Mouse (Mus musculus) embryonic facial prominence, embryonic 15.5 days (tissue): ENCODE results near the gene Mxd4. TPM values are rescaled to one million over a fixed set of nuclear protein-coding genes. Genes with fewer than 3 reads are reported as not detected.

Experiments used
- ATAC-seq: fragments of 200-750 bp; cut with Nextera tagmentation; 2 replicates; pipeline ENCODE4 v1.8.0; 2017; ENCODE audit warnings: low read depth, moderate TSS enrichment; ENCODE audit not compliant: insufficient number of reproducible peaks, low FRiP score, low TSS enrichment
- H3K27ac ChIP-seq: fragments of 300-500 bp; sonication (generic); replicated peaks from 2 replicates; pipeline ENCODE4 v1.5.1; 2015; ENCODE audit warnings: mild to moderate bottlenecking, inconsistent platforms
- H3K27me3 ChIP-seq: fragments of 300-500 bp; sonication (generic); 2 replicates; pipeline ENCODE4 v1.6.1; 2015; ENCODE audit warnings: inconsistent platforms
- H3K36me3 ChIP-seq: fragments of 300-500 bp; sonication (generic); 2 replicates; pipeline ENCODE4 v1.6.1; 2015; ENCODE audit warnings: mild to moderate bottlenecking, inconsistent platforms
- H3K4me1 ChIP-seq: fragments of 300-500 bp; sonication (generic); 2 replicates; pipeline ENCODE4 v1.6.1; 2015; ENCODE audit warnings: inconsistent platforms
- H3K4me2 ChIP-seq: fragments of 300-500 bp; sonication (generic); replicated peaks from 2 replicates; pipeline ENCODE4 v1.6.1; 2015; ENCODE audit warnings: mild to moderate bottlenecking, inconsistent platforms
- H3K4me3 ChIP-seq: fragments of 300-500 bp; sonication (generic); replicated peaks from 2 replicates; pipeline ENCODE4 v1.5.1; 2015; ENCODE audit warnings: mild to moderate bottlenecking, inconsistent platforms
- H3K9ac ChIP-seq: fragments of 300-500 bp; sonication (generic); 2 replicates; pipeline ENCODE4 v1.6.1; 2015; ENCODE audit warnings: inconsistent platforms
- H3K9me3 ChIP-seq: fragments of 300-500 bp; sonication (generic); replicated peaks from 2 replicates; pipeline ENCODE4 v1.6.1; 2016; ENCODE audit warnings: inconsistent platforms
- WGBS: fragments of 180-500 bp; shearing (Covaris S2); methylation state at CpG from one replicate; pipeline ENCODE4 v1.1.7; 2015; 5-methylcytosine and 5-hydroxymethylcytosine counted together
- polyA plus RNA-seq: library from polyadenylated mRNA; unstranded; fragments of >200 nt; fragmentation: Nextera tagmentation; extraction: Ambion mirVana; gene quantifications from 2 replicates; pipeline ENCODE4 v1.2.1, GENCODE M21; 2015

Mxd4 gene
- polyA plus RNA-seq, 1 experiment from 2014 or later = 43.1 TPM

- H3K27ac ChIP-seq = peak within 1 kb of the TSS; percentile 88
- under 1% methylated on average over 57 of the region's 57 CpGs for WGBS
- ATAC-seq = peak; percentile 100
- H3K36me3 ChIP-seq = peaks cover 21% of the 10 kb centered on the region
- H3K9me3 ChIP-seq = no peaks in the 10 kb centered on the region
- 0 out of 2 replicates have a peak, but pooled peaks cover 4% of the 10 kb centered on the region for H3K4me1 ChIP-seq
- no peaks in the 10 kb centered on the region for H3K27me3 ChIP-seq
- peak within 1 kb of the TSS; percentile 82 for H3K4me3 ChIP-seq
- peak within 1 kb of the TSS; percentile 83 for H3K9ac ChIP-seq
- H3K4me2 ChIP-seq = peak within 1 kb of the TSS; percentile 50
These were observed 18.3 kb downstream of the Mxd4 start, which contains the start of the genes Poln and Haus3 for GRCm38 (mm10) chr5:34168950-34169891. Poln (minus strand) TSS chr5:34169448. Haus3 (minus strand) TSS chr5:34169527.

DNA sequence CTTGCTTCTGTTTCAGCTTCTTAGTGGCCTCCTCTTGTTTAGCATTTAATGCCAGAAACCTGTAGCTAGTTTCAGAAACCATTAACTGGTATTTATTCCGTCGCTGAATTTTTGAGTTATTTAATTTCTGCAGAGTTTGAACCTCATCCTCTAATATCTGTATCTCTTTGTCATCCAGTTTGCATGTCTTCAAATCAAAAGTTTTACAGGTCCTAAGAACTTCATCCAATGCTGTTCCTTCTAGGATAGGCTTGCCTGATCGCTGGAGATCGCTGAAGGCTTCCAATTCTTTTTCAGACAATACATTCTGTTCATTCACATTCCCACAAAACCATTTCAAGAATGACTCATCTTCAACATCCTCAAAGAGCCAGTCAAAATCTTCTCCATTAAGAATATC lies 19.7 kb downstream of the Mxd4 start:
- no peaks in the 10 kb centered on the region for H3K27me3 ChIP-seq
- H3K9me3 ChIP-seq = no peaks in the 10 kb centered on the region
- H3K4me2 ChIP-seq = no peak overlapping the region
- H3K4me3 ChIP-seq = 0 out of 2 replicates have a peak overlapping the region, but pooled peaks have one; percentile 10
- H3K27ac ChIP-seq = no peak overlapping the region
- H3K9ac ChIP-seq = no peak overlapping the region
- no peak for ATAC-seq
- H3K36me3 ChIP-seq = peaks cover 12% of the 10 kb centered on the region
- WGBS = 78% methylated on average over 4 of the region's 4 CpGs
- 0 out of 2 replicates have a peak, but pooled peaks cover 4% of the 10 kb centered on the region for H3K4me1 ChIP-seq

DNA sequence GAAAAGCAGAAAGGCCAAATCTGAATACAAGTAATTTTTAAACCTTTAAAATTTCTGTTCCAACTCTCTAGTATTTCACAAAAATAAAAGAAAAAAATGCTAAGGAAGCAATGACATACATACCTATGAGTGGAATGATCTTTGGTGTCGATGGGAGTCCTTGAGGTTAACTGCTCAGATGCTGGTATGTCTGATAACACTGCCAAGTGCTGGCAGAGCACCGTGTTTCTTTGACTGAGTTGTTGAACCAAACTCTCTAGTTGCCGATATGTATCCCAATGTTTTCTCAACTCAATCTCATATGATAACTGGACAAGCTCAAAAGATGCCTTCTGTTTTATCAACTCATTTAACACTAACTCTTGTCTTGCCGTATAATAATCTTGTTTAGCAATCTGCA lies 21.7 kb downstream of the Mxd4 start:
- no peaks in the 10 kb centered on the region for H3K27me3 ChIP-seq
- no peak overlapping the region for H3K9ac ChIP-seq
- no peak overlapping the region for H3K27ac ChIP-seq
- no peak overlapping the region for H3K4me3 ChIP-seq
- 0 out of 2 replicates have a peak, but pooled peaks cover 4% of the 10 kb centered on the region for H3K4me1 ChIP-seq
- H3K36me3 ChIP-seq = peaks cover 8% of the 10 kb centered on the region
- no peak for ATAC-seq
- H3K4me2 ChIP-seq = no peak overlapping the region
- no peaks in the 10 kb centered on the region for H3K9me3 ChIP-seq
- 79% methylated on average over 4 of the region's 4 CpGs for WGBS

DNA sequence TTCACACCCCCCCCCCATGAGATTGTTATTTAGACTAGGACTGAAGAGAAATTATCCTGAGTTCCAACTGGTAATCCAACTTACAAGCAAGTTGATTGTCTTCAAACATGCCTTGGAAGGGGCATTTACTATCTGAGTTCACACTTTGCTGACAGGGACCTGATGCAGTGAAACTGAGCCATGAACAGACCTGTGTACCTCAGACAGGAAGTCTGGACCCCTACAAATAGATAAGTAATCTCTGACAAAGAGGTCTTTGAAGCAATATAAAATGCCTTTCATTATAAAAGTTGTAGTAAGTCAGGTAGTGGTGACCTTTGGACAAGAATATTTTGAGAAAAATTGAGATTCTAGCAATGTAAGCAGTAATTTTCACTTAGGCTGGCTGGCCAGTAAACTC lies 39.0 kb downstream of the Mxd4 start:
- peaks cover 3% of the 10 kb centered on the region; the same call in 1 of the 2 replicates for H3K36me3 ChIP-seq
- H3K27ac ChIP-seq = no peak overlapping the region
- no peaks in the 10 kb centered on the region for H3K9me3 ChIP-seq
- no peak overlapping the region for H3K4me2 ChIP-seq
- no peak overlapping the region for H3K4me3 ChIP-seq
- no peak overlapping the region for H3K9ac ChIP-seq
- no peak for ATAC-seq
- no peaks in the 10 kb centered on the region for H3K4me1 ChIP-seq
- H3K27me3 ChIP-seq = no peaks in the 10 kb centered on the region

DNA sequence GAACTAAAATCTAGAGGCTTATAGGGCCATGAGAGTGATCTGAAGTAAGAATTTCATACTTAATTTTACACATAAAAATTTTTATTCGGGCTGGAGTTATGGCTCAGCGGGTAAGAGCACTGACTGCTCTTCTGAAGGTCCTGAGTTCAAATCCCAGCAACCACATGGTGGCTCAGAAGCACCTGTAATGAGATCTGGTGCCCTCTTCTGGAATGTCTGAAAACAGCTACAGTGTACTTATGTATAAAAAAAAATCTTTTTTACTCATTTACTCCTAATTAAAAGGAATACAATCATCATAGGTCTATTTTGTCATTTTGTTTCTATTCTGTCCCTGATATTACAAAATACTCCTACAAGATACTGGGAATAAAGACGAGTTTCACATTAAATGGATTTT lies 40.0 kb downstream of the Mxd4 start:
- no peak for ATAC-seq
- Histone ChIP-seq H3K9me3 (no peaks in the 10 kb centered on the region), H3K4me1 (no peaks in the 10 kb centered on the region), H3K27me3 (no peaks in the 10 kb centered on the region), H3K9ac (no peak overlapping the region), H3K4me2 (no peak overlapping the region), H3K4me3 (no peak overlapping the region), H3K27ac (no peak overlapping the region), H3K36me3 (no peaks in the 10 kb centered on the region)
- WGBS = 86% methylated on average over 3 of the region's 3 CpGs

DNA sequence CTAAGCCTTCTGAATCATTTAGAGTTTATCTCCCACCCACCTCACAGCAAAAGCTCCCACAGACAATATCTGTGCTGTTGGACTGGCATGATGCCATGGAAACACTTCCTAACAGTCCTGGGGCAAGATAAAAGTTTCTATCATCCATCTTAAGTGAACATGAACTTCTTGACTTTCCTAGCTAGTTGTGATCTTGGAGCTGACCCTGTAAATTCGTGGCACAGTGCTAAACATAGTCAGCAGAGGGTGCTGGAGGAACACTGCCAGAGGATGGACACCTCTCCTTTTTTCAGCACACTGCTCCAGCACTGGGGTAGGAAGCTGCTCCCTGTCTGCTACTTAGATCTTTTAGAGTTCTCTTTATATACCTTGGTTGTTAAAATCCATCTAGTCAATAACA lies 47.8 kb downstream of the Mxd4 start:
- ATAC-seq = no peak
- Histone ChIP-seq H3K27me3 (no peaks in the 10 kb centered on the region), H3K27ac (no peak overlapping the region), H3K4me3 (no peak overlapping the region), H3K36me3 (no peaks in the 10 kb centered on the region), H3K4me1 (no peaks in the 10 kb centered on the region), H3K9me3 (no peaks in the 10 kb centered on the region), H3K4me2 (no peak overlapping the region), H3K9ac (no peak overlapping the region)
- 7% methylated on average over 1 of the region's 1 CpGs for WGBS

DNA sequence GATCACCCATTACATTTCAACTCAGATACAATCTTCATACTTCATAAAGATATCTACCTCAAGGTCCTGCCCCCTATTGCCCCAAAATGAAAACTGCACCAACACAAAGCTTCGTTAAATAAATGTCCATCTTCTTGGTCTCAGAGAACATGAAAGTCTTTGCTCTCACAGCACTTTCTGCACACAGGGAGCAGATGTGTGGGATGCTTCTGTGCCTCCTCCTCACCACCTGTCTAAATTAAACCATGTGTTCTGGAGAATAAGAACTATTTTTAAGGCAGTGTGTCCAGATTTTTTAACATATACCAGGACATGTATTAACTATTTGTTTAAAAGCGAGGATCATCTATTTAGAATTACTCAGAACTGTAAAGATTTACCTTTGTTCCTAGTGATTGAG lies 54.8 kb downstream of the Mxd4 start:
- Histone ChIP-seq H3K4me3 (no peak overlapping the region), H3K9me3 (no peaks in the 10 kb centered on the region), H3K27ac (no peak overlapping the region), H3K4me2 (no peak overlapping the region), H3K4me1 (no peaks in the 10 kb centered on the region), H3K36me3 (no peaks in the 10 kb centered on the region), H3K9ac (no peak overlapping the region), H3K27me3 (no peaks in the 10 kb centered on the region)
- WGBS = 75% methylated on average over 2 of the region's 2 CpGs
- ATAC-seq = no peak

- Histone ChIP-seq H3K4me1 (no peaks in the 10 kb centered on the region), H3K4me2 (no peak overlapping the region), H3K36me3 (no peaks in the 10 kb centered on the region), H3K4me3 (no peak overlapping the region), H3K27me3 (no peaks in the 10 kb centered on the region), H3K9ac (no peak overlapping the region), H3K27ac (no peak overlapping the region), H3K9me3 (no peaks in the 10 kb centered on the region)
- WGBS = 9% methylated on average over 1 of the region's 1 CpGs
- no peak for ATAC-seq
These were observed 63.4 kb downstream of the Mxd4 start for GRCm38 (mm10) chr5:34124131-34124530.

Other genes starting within 250 kb of the Mxd4 start
- gene Gm1673, start 204.3 kb downstream of the Mxd4 start, polyA plus RNA-seq = 99.9 and 103 TPM in 2 replicates
- gene Nat8l, start 191.7 kb downstream of the Mxd4 start, polyA plus RNA-seq = 0.39 and 0.74 TPM in 2 replicates
- gene Poln, start 18.3 kb downstream of the Mxd4 start, polyA plus RNA-seq = 2.7 and 3.4 TPM in 2 replicates
- 26.2 and 29.3 TPM in 2 replicates for gene Haus3, start 18.2 kb downstream of the Mxd4 start, polyA plus RNA-seq
- 0.84 and 1.2 TPM in 2 replicates for gene Zfyve28, start 100.7 kb upstream of the Mxd4 start, polyA plus RNA-seq
- 0.35 and 0.88 TPM in 2 replicates for gene Cfap99, start 100.9 kb upstream of the Mxd4 start, polyA plus RNA-seq
- 142 and 147 TPM in 2 replicates for gene Rnf4, start 148.6 kb upstream of the Mxd4 start, polyA plus RNA-seq
- 13.2 and 13.5 TPM in 2 replicates for gene Fam193a, start 182.2 kb upstream of the Mxd4 start, polyA plus RNA-seq